Mouse (Mus musculus) olfactory bulb, adult 2 months (tissue): ENCODE measurements around the gene Il17re.

Experiments
- CTCF ChIP-seq: fragments of 200-500 bp; IDR thresholded peaks from 2 replicates; pipeline ENCODE4 v1.5.1; 2012; ENCODE audit warnings: low read depth, mild to moderate bottlenecking, low read length, moderate library complexity; ENCODE audit not compliant: insufficient read depth
- POLR2A ChIP-seq: fragments of 200-500 bp; IDR thresholded peaks from 2 replicates; pipeline ENCODE4 v1.6.1; 2012; ENCODE audit warnings: mild to moderate bottlenecking, low read depth, low read length, moderate library complexity; ENCODE audit not compliant: insufficient read depth

GRCm38 (mm10) chr6:113457952-113458534 is at the start of gene Il17re:
- TF ChIP-seq CTCF (no peak), POLR2A (no peak)
